Mouse (Mus musculus) neural tube, embryonic 13.5 days (tissue): ENCODE measurements around the gene Lingo1. TPM values are rescaled to one million over a fixed set of nuclear protein-coding genes. Genes with fewer than 3 reads are reported as not detected.

Experiments
- ATAC-seq: fragments of 200-750 bp; cut with Nextera tagmentation; 2 replicates; pipeline ENCODE4 v1.8.0; 2017; ENCODE audit warnings: low read depth, mild to moderate bottlenecking, moderate TSS enrichment, moderate library complexity
- H3K27ac ChIP-seq: fragments of 300-500 bp; sonication (generic); replicated peaks from 2 replicates; pipeline ENCODE4 v1.5.1; 2015; ENCODE audit warnings: moderate library complexity, mild to moderate bottlenecking, inconsistent platforms
- H3K27me3 ChIP-seq: fragments of 300-500 bp; sonication (generic); 2 replicates; pipeline ENCODE4 v1.6.1; 2015; ENCODE audit warnings: mild to moderate bottlenecking, inconsistent platforms
- H3K36me3 ChIP-seq: fragments of 300-500 bp; sonication (generic); 2 replicates; pipeline ENCODE4 v1.6.1; 2015; ENCODE audit warnings: mild to moderate bottlenecking, inconsistent platforms
- H3K4me1 ChIP-seq: fragments of 300-500 bp; sonication (generic); replicated peaks from 2 replicates; pipeline ENCODE4 v1.6.1; 2015; ENCODE audit warnings: inconsistent platforms
- H3K4me2 ChIP-seq: fragments of 300-500 bp; sonication (generic); 2 replicates; pipeline ENCODE4 v1.6.1; 2015; ENCODE audit warnings: inconsistent platforms, mild to moderate bottlenecking, moderate library complexity
- H3K4me3 ChIP-seq: fragments of 300-500 bp; sonication (generic); 2 replicates; pipeline ENCODE4 v1.5.1; 2015; ENCODE audit warnings: mild to moderate bottlenecking, inconsistent platforms
- H3K9ac ChIP-seq: fragments of 300-500 bp; sonication (generic); 2 replicates; pipeline ENCODE4 v1.6.1; 2015; ENCODE audit warnings: moderate library complexity, mild to moderate bottlenecking, inconsistent platforms
- H3K9me3 ChIP-seq: fragments of 300-500 bp; sonication (generic); 2 replicates; pipeline ENCODE4 v1.6.1; 2016; ENCODE audit warnings: inconsistent platforms
- WGBS: fragments of 180-500 bp; shearing (Covaris S2); methylation state at CpG from one replicate; pipeline ENCODE4 v1.1.7; 2015; 5-methylcytosine and 5-hydroxymethylcytosine counted together
- polyA plus RNA-seq: library from polyadenylated mRNA; unstranded; fragments of >200 nt; fragmentation: Nextera tagmentation; extraction: Ambion mirVana; gene quantifications from 2 replicates; pipeline ENCODE4 v1.2.1, GENCODE M21; 2015

Lingo1 gene
- polyA plus RNA-seq, result 55.7 and 59.4 TPM in 2 replicates

- under 1% methylated on average over 79 of the region's 88 CpGs for WGBS
- peaks cover 47% of the 10 kb centered on the region for H3K4me1 ChIP-seq
- peak within 1 kb of the TSS; percentile 78 for H3K4me2 ChIP-seq
- peak within 1 kb of the TSS; percentile 61 for H3K4me3 ChIP-seq
- peak within 1 kb of the TSS; percentile 80 for H3K9ac ChIP-seq
- H3K27me3 ChIP-seq, result peaks cover 84% of the 10 kb centered on the region
- no peaks in the 10 kb centered on the region for H3K9me3 ChIP-seq
- H3K27ac ChIP-seq, result peak within 1 kb of the TSS; percentile 89
- no peaks in the 10 kb centered on the region for H3K36me3 ChIP-seq
- peak; percentile 81 for ATAC-seq
Measured at GRCm38 (mm10) chr9:56795721-56796655, at the start of gene Lingo1. Gene Lingo1 (minus strand): TSS chr9:56796468.

GRCm38 (mm10) chr9:56844644-56845043 is 48.4 kb upstream of the Lingo1 start:
- Histone ChIP-seq H3K27ac (peak overlapping the region; percentile 54; the same call in 1 of the 2 replicates), H3K36me3 (no peaks in the 10 kb centered on the region), H3K4me1 (peaks cover 54% of the 10 kb centered on the region)

GRCm38 (mm10) chr9:56843679-56844188 is 47.5 kb upstream of the Lingo1 start:
- Histone ChIP-seq H3K9me3 (no peaks in the 10 kb centered on the region), H3K27me3 (peaks cover 1% of the 10 kb centered on the region), H3K9ac (0 out of 2 replicates have a peak overlapping the region, but pooled peaks have one; percentile 43), H3K4me3 (no peak overlapping the region), H3K4me1 (peaks cover 54% of the 10 kb centered on the region), H3K36me3 (no peaks in the 10 kb centered on the region), H3K27ac (no peak overlapping the region; the same call in 1 of the 2 replicates), H3K4me2 (no peak overlapping the region)
- WGBS, result 35% methylated on average over 7 of the region's 7 CpGs
- ATAC-seq, result no peak

More at GRCm38 (mm10) chr9:56844644-56845043, 48.4 kb upstream of the Lingo1 start:
- H3K9ac ChIP-seq, result no peak overlapping the region
- H3K4me3 ChIP-seq, result no peak overlapping the region
- H3K27me3 ChIP-seq, result no peaks in the 10 kb centered on the region; the same call in none of the 2 replicates
- no peak overlapping the region for H3K4me2 ChIP-seq
- 44% methylated on average over 8 of the region's 8 CpGs for WGBS
- no peak for ATAC-seq
- no peaks in the 10 kb centered on the region for H3K9me3 ChIP-seq

- Histone ChIP-seq H3K27ac (peak overlapping the region; percentile 66), H3K4me3 (no peak overlapping the region)
- peak; percentile 79 for ATAC-seq
Measured at GRCm38 (mm10) chr9:56842303-56842719, 46.0 kb upstream of the Lingo1 start.

GRCm38 (mm10) chr9:56841864-56842263 is 45.6 kb upstream of the Lingo1 start:
- Histone ChIP-seq H3K4me1 (peaks cover 54% of the 10 kb centered on the region), H3K9ac (no peak overlapping the region), H3K9me3 (no peaks in the 10 kb centered on the region), H3K27ac (peak overlapping the region; percentile 66), H3K36me3 (no peaks in the 10 kb centered on the region), H3K4me2 (no peak overlapping the region), H3K4me3 (no peak overlapping the region), H3K27me3 (peaks cover 9% of the 10 kb centered on the region)
- ATAC-seq, result no peak

More at GRCm38 (mm10) chr9:56842303-56842719, 46.0 kb upstream of the Lingo1 start:
- Histone ChIP-seq H3K9me3 (no peaks in the 10 kb centered on the region), H3K36me3 (no peaks in the 10 kb centered on the region), H3K4me1 (peaks cover 54% of the 10 kb centered on the region), H3K9ac (no peak overlapping the region), H3K27me3 (peaks cover 9% of the 10 kb centered on the region), H3K4me2 (no peak overlapping the region)
- WGBS, result 0% methylated on average over 3 of the region's 3 CpGs

GRCm38 (mm10) chr9:56840721-56841120 is 44.5 kb upstream of the Lingo1 start:
- no peak for ATAC-seq
- no peaks in the 10 kb centered on the region for H3K9me3 ChIP-seq
- peaks cover 9% of the 10 kb centered on the region for H3K27me3 ChIP-seq

GRCm38 (mm10) chr9:56835152-56835551 is 38.9 kb upstream of the Lingo1 start:
- WGBS, result 85% methylated on average over 5 of the region's 5 CpGs

More at GRCm38 (mm10) chr9:56840721-56841120, 44.5 kb upstream of the Lingo1 start:
- H3K4me3 ChIP-seq, result no peak overlapping the region
- H3K9ac ChIP-seq, result no peak overlapping the region
- 51% methylated on average over 5 of the region's 5 CpGs for WGBS
- H3K27ac ChIP-seq, result no peak overlapping the region
- no peaks in the 10 kb centered on the region for H3K36me3 ChIP-seq
- no peak overlapping the region for H3K4me2 ChIP-seq
- peaks cover 54% of the 10 kb centered on the region for H3K4me1 ChIP-seq

GRCm38 (mm10) chr9:56832900-56833299 is 36.6 kb upstream of the Lingo1 start:
- ATAC-seq, result no peak
- 0 out of 2 replicates have a peak overlapping the region, but pooled peaks have one; percentile 8 for H3K9ac ChIP-seq
- H3K27me3 ChIP-seq, result peaks cover 10% of the 10 kb centered on the region
- peaks cover 45% of the 10 kb centered on the region for H3K4me1 ChIP-seq
- no peak overlapping the region for H3K4me2 ChIP-seq
- H3K9me3 ChIP-seq, result no peaks in the 10 kb centered on the region
- no peak overlapping the region for H3K27ac ChIP-seq
- H3K4me3 ChIP-seq, result no peak overlapping the region
- H3K36me3 ChIP-seq, result no peaks in the 10 kb centered on the region
- 39% methylated on average over 6 of the region's 6 CpGs for WGBS

More at GRCm38 (mm10) chr9:56835152-56835551, 38.9 kb upstream of the Lingo1 start:
- Histone ChIP-seq H3K36me3 (no peaks in the 10 kb centered on the region), H3K27ac (no peak overlapping the region), H3K4me1 (peaks cover 29% of the 10 kb centered on the region), H3K27me3 (peaks cover 17% of the 10 kb centered on the region), H3K9me3 (no peaks in the 10 kb centered on the region), H3K9ac (no peak overlapping the region), H3K4me3 (no peak overlapping the region), H3K4me2 (no peak overlapping the region)
- no peak for ATAC-seq

GRCm38 (mm10) chr9:56831904-56832303 is 35.6 kb upstream of the Lingo1 start:
- Histone ChIP-seq H3K27me3 (peaks cover 12% of the 10 kb centered on the region), H3K4me3 (no peak overlapping the region), H3K9me3 (no peaks in the 10 kb centered on the region), H3K9ac (no peak overlapping the region), H3K27ac (no peak overlapping the region), H3K36me3 (no peaks in the 10 kb centered on the region), H3K4me1 (peaks cover 46% of the 10 kb centered on the region), H3K4me2 (no peak overlapping the region)
- 91% methylated on average over 3 of the region's 3 CpGs for WGBS
- no peak for ATAC-seq

- Histone ChIP-seq H3K4me1 (peaks cover 58% of the 10 kb centered on the region), H3K4me3 (no peak overlapping the region), H3K27ac (peak overlapping the region; percentile 69), H3K36me3 (no peaks in the 10 kb centered on the region), H3K27me3 (peaks cover 17% of the 10 kb centered on the region), H3K9me3 (no peaks in the 10 kb centered on the region), H3K4me2 (no peak overlapping the region), H3K9ac (no peak overlapping the region)
- no peak for ATAC-seq
- WGBS, result 14% methylated on average over 4 of the region's 4 CpGs
Measured at GRCm38 (mm10) chr9:56830162-56830561, 33.9 kb upstream of the Lingo1 start.

GRCm38 (mm10) chr9:56828841-56829240 is 32.6 kb upstream of the Lingo1 start:
- Histone ChIP-seq H3K36me3 (no peaks in the 10 kb centered on the region), H3K9ac (no peak overlapping the region), H3K9me3 (no peaks in the 10 kb centered on the region), H3K4me2 (no peak overlapping the region), H3K4me3 (no peak overlapping the region), H3K4me1 (peaks cover 68% of the 10 kb centered on the region), H3K27ac (no peak overlapping the region), H3K27me3 (peaks cover 17% of the 10 kb centered on the region)
- ATAC-seq, result no peak
- WGBS, result 71% methylated on average over 6 of the region's 6 CpGs

GRCm38 (mm10) chr9:56828146-56828545 is 31.9 kb upstream of the Lingo1 start:
- H3K27me3 ChIP-seq, result peaks cover 14% of the 10 kb centered on the region
- H3K27ac ChIP-seq, result no peak overlapping the region
- H3K9ac ChIP-seq, result no peak overlapping the region
- H3K9me3 ChIP-seq, result no peaks in the 10 kb centered on the region
- ATAC-seq, result no peak
- 29% methylated on average over 9 of the region's 9 CpGs for WGBS
- H3K36me3 ChIP-seq, result no peaks in the 10 kb centered on the region
- no peak overlapping the region for H3K4me2 ChIP-seq
- H3K4me1 ChIP-seq, result peaks cover 61% of the 10 kb centered on the region
- H3K4me3 ChIP-seq, result no peak overlapping the region
